Mouse (Mus musculus) heart, embryonic 11.5 days (tissue): ENCODE data around the gene Bhlhe40. TPM values are rescaled to one million over a fixed set of nuclear protein-coding genes. Genes with fewer than 3 reads are reported as not detected.

ENCODE experiments used
- ATAC-seq: fragments of 200-750 bp; cut with Nextera tagmentation; replicated peaks from 2 replicates; pipeline ENCODE4 v1.8.0; 2017; ENCODE audit warnings: moderate library complexity; ENCODE audit not compliant: insufficient number of reproducible peaks, low FRiP score, low TSS enrichment
- H3K27ac ChIP-seq: fragments of 300-500 bp; sonication (generic); 2 replicates; pipeline ENCODE4 v1.5.1; 2014; ENCODE audit warnings: mild to moderate bottlenecking, low read depth, low read length
- H3K27me3 ChIP-seq: fragments of 300-500 bp; sonication (generic); 2 replicates; pipeline ENCODE4 v1.6.1; 2014; ENCODE audit warnings: mild to moderate bottlenecking, low read length, mixed read lengths; ENCODE audit not compliant: control insufficient read depth, insufficient read depth
- H3K36me3 ChIP-seq: fragments of 300-500 bp; sonication (generic); 2 replicates; pipeline ENCODE4 v1.6.1; 2014; ENCODE audit warnings: mild to moderate bottlenecking, low read length, moderate library complexity, mixed read lengths; ENCODE audit not compliant: control insufficient read depth, insufficient read depth
- H3K4me1 ChIP-seq: fragments of 300-500 bp; sonication (generic); 2 replicates; pipeline ENCODE4 v1.6.1; 2014; ENCODE audit warnings: low read length; ENCODE audit not compliant: control insufficient read depth, insufficient read depth
- H3K4me2 ChIP-seq: fragments of 300-500 bp; sonication (generic); 2 replicates; pipeline ENCODE4 v1.6.1; 2014; ENCODE audit warnings: mild to moderate bottlenecking, moderate library complexity
- H3K4me3 ChIP-seq: fragments of 300-500 bp; sonication (generic); 2 replicates; pipeline ENCODE4 v1.5.1; 2014; ENCODE audit warnings: low read depth, low read length
- H3K9ac ChIP-seq: fragments of 300-500 bp; sonication (generic); 2 replicates; pipeline ENCODE4 v1.6.1; 2014; ENCODE audit warnings: mild to moderate bottlenecking, low read depth, low read length, moderate library complexity
- H3K9me3 ChIP-seq: fragments of 300-500 bp; sonication (generic); replicated peaks from 2 replicates; pipeline ENCODE4 v1.6.1; 2016; ENCODE audit warnings: low read length; ENCODE audit not compliant: control insufficient read depth
- WGBS: fragments of 180-500 bp; shearing (Covaris S2); extraction: QIAGEN DNeasy Blood & Tissue Kit; methylation state at CpG from one replicate; pipeline ENCODE4 v1.1.7; 2014; ENCODE audit not compliant: insufficient replicate concordance; 5-methylcytosine and 5-hydroxymethylcytosine counted together
- polyA plus RNA-seq: library from polyadenylated mRNA; unstranded; fragments of >200 nt; fragmentation: Nextera tagmentation; extraction: Ambion mirVana; gene quantifications from 2 replicates; pipeline ENCODE4 v1.2.1, GENCODE M21; 2014

Bhlhe40 gene
- polyA plus RNA-seq, 1 experiment from 2014 or later, result 16.2 TPM

DNA sequence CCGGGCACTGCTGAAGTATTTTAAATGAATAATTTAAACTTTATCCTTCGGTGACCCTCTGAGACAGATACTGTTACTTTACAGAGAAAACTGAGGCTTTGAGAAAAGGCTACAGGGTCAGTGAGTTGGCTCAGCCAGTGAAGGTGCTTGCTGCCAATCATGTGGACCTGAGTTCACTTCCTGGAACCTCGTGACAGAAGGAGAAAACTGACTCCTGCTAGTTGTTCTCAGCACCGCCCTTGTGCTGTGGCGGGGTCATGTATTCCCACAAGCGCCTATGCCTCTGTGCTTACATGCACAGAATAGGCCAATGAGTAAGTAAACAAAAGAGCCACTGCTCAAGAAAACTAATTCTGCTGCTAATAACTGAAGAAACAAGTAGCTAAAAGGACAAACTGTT is 17.4 kb upstream of the Bhlhe40 start:
- H3K9ac ChIP-seq, result no peak overlapping the region
- no peak for ATAC-seq
- no peaks in the 10 kb centered on the region for H3K9me3 ChIP-seq
- 65% methylated on average over 6 of the region's 6 CpGs for WGBS
- no peak overlapping the region for H3K4me3 ChIP-seq
- no peak overlapping the region for H3K27ac ChIP-seq
- no peaks in the 10 kb centered on the region for H3K36me3 ChIP-seq
- H3K4me2 ChIP-seq, result no peak overlapping the region
- no peaks in the 10 kb centered on the region for H3K27me3 ChIP-seq
- no peaks in the 10 kb centered on the region for H3K4me1 ChIP-seq

- H3K9me3 ChIP-seq, result no peaks in the 10 kb centered on the region
- H3K4me3 ChIP-seq, result no peak overlapping the region
- no peaks in the 10 kb centered on the region for H3K36me3 ChIP-seq
- H3K27ac ChIP-seq, result no peak overlapping the region
- H3K4me2 ChIP-seq, result no peak overlapping the region
- WGBS, result 54% methylated on average over 5 of the region's 5 CpGs
- ATAC-seq, result no peak
- H3K4me1 ChIP-seq, result no peaks in the 10 kb centered on the region
- no peak overlapping the region for H3K9ac ChIP-seq
- H3K27me3 ChIP-seq, result no peaks in the 10 kb centered on the region
These were observed 16.1 kb upstream of the Bhlhe40 start for GRCm38 (mm10) chr6:108644311-108644710.

- WGBS, result 37% methylated on average over 3 of the region's 3 CpGs
- Histone ChIP-seq H3K27me3 (no peaks in the 10 kb centered on the region), H3K4me1 (no peaks in the 10 kb centered on the region), H3K9ac (no peak overlapping the region), H3K4me2 (no peak overlapping the region), H3K4me3 (no peak overlapping the region), H3K9me3 (no peaks in the 10 kb centered on the region), H3K27ac (no peak overlapping the region), H3K36me3 (no peaks in the 10 kb centered on the region)
- no peak for ATAC-seq
These were observed 13.3 kb upstream of the Bhlhe40 start for GRCm38 (mm10) chr6:108647094-108647493.

DNA sequence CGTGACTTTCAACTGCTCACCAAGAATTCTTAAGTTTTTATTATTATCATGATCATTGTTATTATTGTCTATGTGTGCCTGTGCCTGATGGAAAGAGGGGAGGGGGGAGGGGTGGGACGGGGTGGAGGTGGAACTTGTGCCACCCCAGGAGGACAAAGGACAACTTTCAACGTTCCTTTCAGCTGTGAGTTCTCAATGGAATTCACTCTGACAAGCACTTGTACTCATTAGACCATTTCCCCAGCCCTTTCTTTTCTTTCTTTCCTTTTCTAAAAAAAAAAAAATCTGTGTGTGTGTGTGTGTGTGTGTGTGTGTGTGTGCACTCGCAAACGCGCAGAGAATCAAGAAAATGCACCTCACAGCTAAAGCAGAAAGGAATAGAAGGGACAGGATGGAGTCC is 12.4 kb upstream of the Bhlhe40 start:
- Histone ChIP-seq H3K4me3 (no peak overlapping the region), H3K27me3 (no peaks in the 10 kb centered on the region), H3K36me3 (no peaks in the 10 kb centered on the region), H3K9ac (no peak overlapping the region), H3K4me1 (no peaks in the 10 kb centered on the region), H3K9me3 (no peaks in the 10 kb centered on the region), H3K27ac (no peak overlapping the region), H3K4me2 (no peak overlapping the region)
- 75% methylated on average over 6 of the region's 6 CpGs for WGBS
- ATAC-seq, result no peak

GRCm38 (mm10) chr6:108655861-108656260 is 4.6 kb upstream of the Bhlhe40 start:
- Histone ChIP-seq H3K36me3 (no peaks in the 10 kb centered on the region), H3K27me3 (no peaks in the 10 kb centered on the region), H3K4me3 (no peak overlapping the region), H3K9ac (no peak overlapping the region), H3K27ac (no peak overlapping the region), H3K4me1 (peaks cover 10% of the 10 kb centered on the region; the same call in 1 of the 2 replicates), H3K9me3 (no peaks in the 10 kb centered on the region), H3K4me2 (no peak overlapping the region)
- ATAC-seq, result no peak
- WGBS, result 52% methylated on average over 2 of the region's 2 CpGs

DNA sequence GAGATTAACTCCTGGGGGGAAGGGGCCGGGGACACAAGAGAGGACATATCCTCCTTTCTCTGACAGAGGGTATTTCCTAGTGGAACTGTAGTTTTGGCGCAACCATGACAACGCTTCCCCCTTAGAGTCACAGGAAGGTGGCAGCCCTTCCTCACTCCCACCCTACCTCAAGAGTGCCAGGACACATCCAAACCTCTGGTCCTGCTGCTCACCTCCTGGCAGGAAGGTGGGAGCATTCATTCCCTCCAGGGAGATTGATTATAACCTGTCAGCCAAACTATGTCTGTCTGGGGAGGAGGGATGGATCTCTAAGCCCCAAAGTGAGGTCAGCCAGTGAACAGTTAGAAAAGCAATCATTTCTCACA is 2.4 kb upstream of the Bhlhe40 start:
- Histone ChIP-seq H3K4me1 (peaks cover 16% of the 10 kb centered on the region; the same call in 1 of the 2 replicates), H3K9me3 (no peaks in the 10 kb centered on the region), H3K4me3 (peak overlapping the region; percentile 53), H3K27me3 (no peaks in the 10 kb centered on the region), H3K4me2 (peak overlapping the region; percentile 84), H3K36me3 (no peaks in the 10 kb centered on the region), H3K9ac (peak overlapping the region; percentile 83), H3K27ac (peak overlapping the region; percentile 99)
- no peak for ATAC-seq
- 49% methylated on average over 3 of the region's 3 CpGs for WGBS

DNA sequence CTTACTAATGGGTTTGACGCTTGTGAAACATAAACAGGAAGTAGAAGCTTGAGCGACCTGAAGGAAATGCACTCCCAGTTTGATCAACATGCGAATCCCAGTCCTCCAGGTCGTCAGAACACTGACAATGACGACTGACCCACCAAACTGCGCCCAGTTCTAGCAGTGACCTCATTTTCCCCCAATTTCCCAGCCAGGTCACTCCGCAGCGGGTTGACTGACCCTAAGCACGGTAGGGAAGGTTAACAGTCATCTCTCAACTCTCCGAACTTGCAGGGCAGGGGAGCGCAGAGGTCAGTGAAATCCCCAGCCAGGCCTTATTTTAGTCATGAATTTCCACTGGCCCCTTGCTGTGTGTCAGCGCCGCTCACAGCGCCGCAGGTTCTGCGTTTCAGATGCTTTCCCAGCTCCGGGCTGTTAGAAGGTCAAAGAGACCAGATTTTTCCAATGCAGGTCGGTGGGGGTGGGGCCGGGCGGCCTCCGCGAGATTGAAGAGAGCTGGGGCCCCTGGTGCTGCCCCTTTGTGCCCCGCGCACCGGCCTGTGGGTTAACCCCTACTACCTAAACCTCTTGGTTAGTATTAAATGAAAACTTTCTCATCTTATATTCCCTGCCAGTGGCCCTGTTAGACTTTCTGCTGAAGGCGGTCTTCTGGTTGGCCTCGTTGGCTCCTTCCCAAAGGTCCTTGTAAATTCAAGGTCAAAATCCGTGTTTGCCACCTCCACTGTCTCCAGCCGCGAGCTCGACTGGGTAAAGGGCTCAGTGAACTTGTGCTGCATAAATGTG is 1.8 kb upstream of the Bhlhe40 start:
- Histone ChIP-seq H3K9me3 (no peaks in the 10 kb centered on the region), H3K4me2 (peak overlapping the region; percentile 84), H3K4me3 (peak overlapping the region; percentile 53), H3K27me3 (no peaks in the 10 kb centered on the region), H3K9ac (peak overlapping the region; percentile 83), H3K27ac (peak overlapping the region; percentile 99), H3K36me3 (no peaks in the 10 kb centered on the region), H3K4me1 (peaks cover 21% of the 10 kb centered on the region)
- 1% methylated on average over 31 of the region's 31 CpGs for WGBS
- no peak for ATAC-seq

DNA sequence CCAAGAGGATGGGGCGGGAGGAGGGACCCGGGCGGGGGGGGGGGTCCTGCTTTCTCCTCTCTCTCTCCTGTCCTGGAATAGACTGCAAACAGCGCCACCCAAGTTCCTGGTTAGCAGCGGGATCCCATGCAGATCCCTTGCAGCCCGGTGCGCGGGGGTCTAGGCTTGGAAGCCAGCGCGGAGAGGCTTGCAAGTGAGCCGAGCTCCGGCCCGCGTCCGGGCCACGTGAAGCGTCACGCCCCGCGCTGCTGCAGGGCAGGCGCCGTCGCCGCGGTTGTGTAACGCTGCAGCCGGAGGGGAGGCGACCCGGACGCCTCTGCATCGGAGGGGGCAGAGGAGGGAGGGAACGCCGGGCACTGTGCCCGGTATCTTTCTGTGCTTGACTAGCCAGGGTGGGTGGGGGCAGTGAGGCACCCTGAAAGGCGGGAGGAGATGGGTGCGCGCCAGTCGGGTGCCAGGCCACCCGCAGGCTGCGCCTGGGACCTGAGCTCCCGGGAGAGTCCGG is 1.2 kb upstream of the Bhlhe40 start:
- H3K9me3 ChIP-seq, result no peaks in the 10 kb centered on the region
- ATAC-seq, result peak; percentile 68
- H3K4me3 ChIP-seq, result peak overlapping the region; percentile 53
- peak overlapping the region; percentile 99 for H3K27ac ChIP-seq
- H3K4me2 ChIP-seq, result peak overlapping the region; percentile 84
- peak overlapping the region; percentile 83 for H3K9ac ChIP-seq
- H3K4me1 ChIP-seq, result peaks cover 21% of the 10 kb centered on the region
- no peaks in the 10 kb centered on the region for H3K27me3 ChIP-seq
- no peaks in the 10 kb centered on the region; the same call in 1 of the 2 replicates for H3K36me3 ChIP-seq
- WGBS, result under 1% methylated on average over 37 of the region's 42 CpGs
